Mouse (Mus musculus): ENCODE measurements around the gene Lmcd1. TPM values are rescaled to one million over a fixed set of nuclear protein-coding genes. Genes with fewer than 3 reads are reported as not detected.

Lmcd1 gene
- polyA plus RNA-seq, 1 experiment, result 2.4 TPM

GRCm38 (mm10) chr6:112319449-112319848 is 45.9 kb downstream of the Lmcd1 start:
- no peaks in the 10 kb centered on the region for H3K36me3 ChIP-seq (ENCODE audit: control insufficient read depth, insufficient read depth, low read length)
- no peak overlapping the region for H3K27ac ChIP-seq (ENCODE audit: control insufficient read depth, insufficient read depth, low read length)
- H3K27me3 ChIP-seq (ENCODE audit: control insufficient read depth, insufficient read depth, low read length), result no peaks in the 10 kb centered on the region
- WGBS, result 97% methylated on average over 4 of the region's 4 CpGs
- TF ChIP-seq POLR2A (IDR thresholded peaks at IDR 0.05; ENCODE audit: control insufficient read depth, extremely low read depth, insufficient read depth, low read length, poor library complexity) (no peak), CTCF (IDR thresholded peaks at IDR 0.05; ENCODE audit: borderline replicate concordance, control insufficient read depth, extremely low read depth, insufficient read depth, low read length, poor library complexity) (no peak)
- no peak for DNase-seq
- no peak overlapping the region for H3K4me3 ChIP-seq (ENCODE audit: control insufficient read depth, insufficient read depth, low read length)
- no peaks in the 10 kb centered on the region for H3K4me1 ChIP-seq (replicated peaks; ENCODE audit: control insufficient read depth, insufficient read depth, low read length)

- Histone ChIP-seq H3K27ac (ENCODE audit: control insufficient read depth, insufficient read depth, low read length) (no peak overlapping the region), H3K27me3 (ENCODE audit: control insufficient read depth, insufficient read depth, low read length) (no peaks in the 10 kb centered on the region), H3K4me1 (replicated peaks; ENCODE audit: control insufficient read depth, insufficient read depth, low read length) (no peaks in the 10 kb centered on the region), H3K4me3 (ENCODE audit: control insufficient read depth, insufficient read depth, low read length) (no peak overlapping the region), H3K36me3 (ENCODE audit: control insufficient read depth, insufficient read depth, low read length) (no peaks in the 10 kb centered on the region)
- TF ChIP-seq CTCF (IDR thresholded peaks at IDR 0.05; ENCODE audit: borderline replicate concordance, control insufficient read depth, extremely low read depth, insufficient read depth, low read length, poor library complexity) (no peak), POLR2A (IDR thresholded peaks at IDR 0.05; ENCODE audit: control insufficient read depth, extremely low read depth, insufficient read depth, low read length, poor library complexity) (no peak)
- 71% methylated on average over 5 of the region's 5 CpGs for WGBS
- DNase-seq, result no peak
Observed at GRCm38 (mm10) chr6:112320679-112321078, 47.1 kb downstream of the Lmcd1 start.

GRCm38 (mm10) chr6:112322916-112323315 is 49.4 kb downstream of the Lmcd1 start:
- no peak overlapping the region for H3K27ac ChIP-seq (ENCODE audit: control insufficient read depth, insufficient read depth, low read length)
- WGBS, result 85% methylated on average over 5 of the region's 5 CpGs
- DNase-seq, result no peak
- no peaks in the 10 kb centered on the region for H3K27me3 ChIP-seq (ENCODE audit: control insufficient read depth, insufficient read depth, low read length)
- no peak for TF ChIP-seq CTCF (IDR thresholded peaks at IDR 0.05; ENCODE audit: borderline replicate concordance, control insufficient read depth, extremely low read depth, insufficient read depth, low read length, poor library complexity)
- no peak for TF ChIP-seq POLR2A (IDR thresholded peaks at IDR 0.05; ENCODE audit: control insufficient read depth, extremely low read depth, insufficient read depth, low read length, poor library complexity)
- no peaks in the 10 kb centered on the region for H3K36me3 ChIP-seq (ENCODE audit: control insufficient read depth, insufficient read depth, low read length)
- H3K4me1 ChIP-seq (replicated peaks; ENCODE audit: control insufficient read depth, insufficient read depth, low read length), result no peaks in the 10 kb centered on the region
- no peak overlapping the region for H3K4me3 ChIP-seq (ENCODE audit: control insufficient read depth, insufficient read depth, low read length)

- no peaks in the 10 kb centered on the region for H3K36me3 ChIP-seq (ENCODE audit: control insufficient read depth, insufficient read depth, low read length)
- H3K4me1 ChIP-seq (replicated peaks; ENCODE audit: control insufficient read depth, insufficient read depth, low read length), result no peaks in the 10 kb centered on the region; the same call in 1 of the 2 replicates
- no peak for DNase-seq
- no peak overlapping the region for H3K4me3 ChIP-seq (ENCODE audit: control insufficient read depth, insufficient read depth, low read length)
- TF ChIP-seq POLR2A (IDR thresholded peaks at IDR 0.05; ENCODE audit: control insufficient read depth, extremely low read depth, insufficient read depth, low read length, poor library complexity) (no peak), CTCF (IDR thresholded peaks at IDR 0.05; ENCODE audit: borderline replicate concordance, control insufficient read depth, extremely low read depth, insufficient read depth, low read length, poor library complexity) (no peak)
- H3K27ac ChIP-seq (ENCODE audit: control insufficient read depth, insufficient read depth, low read length), result no peak overlapping the region
- H3K27me3 ChIP-seq (ENCODE audit: control insufficient read depth, insufficient read depth, low read length), result no peaks in the 10 kb centered on the region
- WGBS, result 98% methylated on average over 3 of the region's 3 CpGs
Observed at GRCm38 (mm10) chr6:112325213-112325612, 51.7 kb downstream of the Lmcd1 start.

GRCm38 (mm10) chr6:112327793-112328192 is 54.2 kb downstream of the Lmcd1 start:
- TF ChIP-seq POLR2A (IDR thresholded peaks at IDR 0.05; ENCODE audit: control insufficient read depth, extremely low read depth, insufficient read depth, low read length, poor library complexity), result no peak
- no peak for TF ChIP-seq CTCF (IDR thresholded peaks at IDR 0.05; ENCODE audit: borderline replicate concordance, control insufficient read depth, extremely low read depth, insufficient read depth, low read length, poor library complexity)
- DNase-seq, result no peak
- no peak overlapping the region for H3K27ac ChIP-seq (ENCODE audit: control insufficient read depth, insufficient read depth, low read length)
- no peaks in the 10 kb centered on the region; the same call in 1 of the 2 replicates for H3K4me1 ChIP-seq (replicated peaks; ENCODE audit: control insufficient read depth, insufficient read depth, low read length)
- no peak overlapping the region for H3K4me3 ChIP-seq (ENCODE audit: control insufficient read depth, insufficient read depth, low read length)
- 75% methylated on average over 5 of the region's 5 CpGs for WGBS
- H3K36me3 ChIP-seq (ENCODE audit: control insufficient read depth, insufficient read depth, low read length), result no peaks in the 10 kb centered on the region
- no peaks in the 10 kb centered on the region for H3K27me3 ChIP-seq (ENCODE audit: control insufficient read depth, insufficient read depth, low read length)

GRCm38 (mm10) chr6:112330520-112331222 is 57.1 kb downstream of the Lmcd1 start:
- DNase-seq, result no peak
- Histone ChIP-seq H3K27me3 (ENCODE audit: control insufficient read depth, insufficient read depth, low read length) (no peaks in the 10 kb centered on the region), H3K4me1 (replicated peaks; ENCODE audit: control insufficient read depth, insufficient read depth, low read length) (no peaks in the 10 kb centered on the region; the same call in 1 of the 2 replicates), H3K36me3 (ENCODE audit: control insufficient read depth, insufficient read depth, low read length) (no peaks in the 10 kb centered on the region), H3K27ac (ENCODE audit: control insufficient read depth, insufficient read depth, low read length) (no peak overlapping the region), H3K4me3 (ENCODE audit: control insufficient read depth, insufficient read depth, low read length) (no peak overlapping the region)
- no peak for TF ChIP-seq CTCF (IDR thresholded peaks at IDR 0.05; ENCODE audit: borderline replicate concordance, control insufficient read depth, extremely low read depth, insufficient read depth, low read length, poor library complexity)
- 92% methylated on average over 5 of the region's 5 CpGs for WGBS

- H3K4me3 ChIP-seq (ENCODE audit: control insufficient read depth, insufficient read depth, low read length), result no peak overlapping the region
- H3K27me3 ChIP-seq (ENCODE audit: control insufficient read depth, insufficient read depth, low read length), result no peaks in the 10 kb centered on the region
- DNase-seq, result no peak
- no peaks in the 10 kb centered on the region for H3K36me3 ChIP-seq (ENCODE audit: control insufficient read depth, insufficient read depth, low read length)
- TF ChIP-seq CTCF (IDR thresholded peaks at IDR 0.05; ENCODE audit: borderline replicate concordance, control insufficient read depth, extremely low read depth, insufficient read depth, low read length, poor library complexity), result no peak
- H3K27ac ChIP-seq (ENCODE audit: control insufficient read depth, insufficient read depth, low read length), result no peak overlapping the region
- WGBS, result 96% methylated on average over 6 of the region's 6 CpGs
- H3K4me1 ChIP-seq (replicated peaks; ENCODE audit: control insufficient read depth, insufficient read depth, low read length), result no peaks in the 10 kb centered on the region; the same call in 1 of the 2 replicates
Observed at GRCm38 (mm10) chr6:112331223-112331598, 57.7 kb downstream of the Lmcd1 start.

Data from thymus, adult 2 months (tissue).